Mouse (Mus musculus): ENCODE measurements around the gene Fabp7.
A peak's percentile ranks its signal among the peaks of the same experiment; 100 is the strongest.

The Fabp7 gene

DNA sequence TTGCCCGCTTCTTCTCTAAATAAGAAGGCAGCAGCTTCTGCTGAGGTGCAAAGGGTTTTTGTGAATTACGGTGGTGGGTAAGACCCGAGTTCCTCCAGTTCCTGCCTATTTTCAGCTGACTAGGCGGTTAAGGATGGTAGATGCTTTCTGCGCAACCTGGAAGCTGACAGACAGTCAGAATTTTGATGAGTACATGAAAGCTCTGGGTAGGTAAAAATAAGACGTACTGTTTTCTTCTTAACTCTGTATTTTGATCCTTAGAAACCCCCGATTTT lies at the start of gene Fabp7:
Gene Fabp7, plus strand, starts transcription at position 6 of the 275 bp plus-strand sequence.
- no peak for DNase-seq (ENCODE audit: low spot score)

DNA sequence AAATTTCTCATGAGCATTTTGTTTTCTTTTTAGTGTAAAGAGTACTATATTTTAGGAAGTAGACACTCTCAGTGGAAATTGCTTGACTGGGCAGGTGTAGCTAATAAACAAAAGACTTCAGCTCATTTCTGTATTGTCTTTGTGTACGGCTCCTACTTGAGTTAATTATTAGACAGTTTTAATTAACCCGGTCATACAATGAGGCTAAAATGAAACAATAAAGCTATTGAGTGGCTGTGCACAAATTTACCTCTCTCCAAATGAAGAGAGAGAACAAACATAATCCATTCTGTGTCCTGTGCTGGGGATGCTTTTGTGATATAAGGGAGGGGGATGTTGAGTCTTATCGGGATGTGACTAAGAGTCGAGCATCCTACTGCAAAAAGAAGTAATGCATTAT lies 43.9 kb upstream of the Fabp7 start:
- DNase-seq (ENCODE audit: low spot score) = no peak

DNA sequence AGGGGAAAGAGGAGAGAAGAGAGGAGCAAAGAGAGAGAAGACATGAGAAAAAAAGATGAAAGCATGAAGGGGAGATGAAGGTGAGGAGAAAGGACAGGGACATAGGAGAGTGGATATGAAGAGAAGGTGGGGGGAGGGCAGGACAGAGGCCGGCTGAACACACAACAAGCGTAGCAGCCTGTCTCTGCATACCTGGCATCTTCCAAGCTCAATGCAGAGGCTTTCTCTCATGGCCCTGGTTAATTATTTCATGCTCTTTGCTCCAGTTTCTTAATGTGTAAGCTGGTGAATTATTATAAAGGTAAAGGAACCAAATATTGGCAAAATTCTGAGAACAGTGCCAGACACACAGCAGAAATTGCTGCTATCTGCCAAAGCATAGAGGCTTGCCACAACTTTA lies 43.3 kb upstream of the Fabp7 start:
- no peak for DNase-seq (ENCODE audit: low spot score)

DNA sequence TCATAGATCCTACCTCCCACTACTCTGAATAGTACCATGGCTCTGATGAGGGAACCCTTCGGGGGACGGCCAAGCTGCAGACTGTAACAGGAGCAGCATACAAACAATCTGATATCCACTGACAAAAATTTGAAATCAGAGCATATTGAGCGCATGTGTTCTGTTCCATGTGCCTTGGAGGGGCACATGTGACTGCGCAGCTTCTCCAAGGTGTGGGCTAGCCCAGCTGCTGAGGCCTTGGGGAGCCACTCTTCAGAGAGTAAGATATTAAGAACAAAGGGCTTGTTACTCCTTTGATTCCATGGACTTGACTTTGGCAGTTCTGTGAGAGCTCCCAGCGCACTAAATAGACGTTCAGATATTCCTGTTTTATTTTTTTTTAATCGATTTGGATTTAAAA lies 41.6 kb upstream of the Fabp7 start:
- no peak for DNase-seq (ENCODE audit: low spot score)

DNA sequence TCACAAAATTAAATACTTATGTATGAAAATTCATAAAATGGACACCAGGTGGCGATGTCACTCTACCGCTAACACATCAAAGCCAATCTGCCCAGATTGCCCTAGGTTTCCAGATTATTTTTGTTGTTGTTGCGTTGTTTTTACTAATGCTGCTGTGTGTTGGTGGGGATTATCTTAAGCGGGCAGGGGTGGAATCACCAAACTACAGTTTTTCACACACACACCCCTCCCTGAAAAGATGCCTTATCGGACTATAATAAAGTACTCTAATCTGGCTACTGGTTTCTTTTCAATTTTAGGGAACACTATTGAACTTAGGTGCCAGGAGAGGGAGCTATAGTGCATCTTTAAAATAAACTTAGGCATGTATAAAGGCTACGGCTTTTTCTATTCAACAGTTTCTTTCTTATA lies 41.1 kb upstream of the Fabp7 start:
- DNase-seq (ENCODE audit: low spot score) = no peak

DNA sequence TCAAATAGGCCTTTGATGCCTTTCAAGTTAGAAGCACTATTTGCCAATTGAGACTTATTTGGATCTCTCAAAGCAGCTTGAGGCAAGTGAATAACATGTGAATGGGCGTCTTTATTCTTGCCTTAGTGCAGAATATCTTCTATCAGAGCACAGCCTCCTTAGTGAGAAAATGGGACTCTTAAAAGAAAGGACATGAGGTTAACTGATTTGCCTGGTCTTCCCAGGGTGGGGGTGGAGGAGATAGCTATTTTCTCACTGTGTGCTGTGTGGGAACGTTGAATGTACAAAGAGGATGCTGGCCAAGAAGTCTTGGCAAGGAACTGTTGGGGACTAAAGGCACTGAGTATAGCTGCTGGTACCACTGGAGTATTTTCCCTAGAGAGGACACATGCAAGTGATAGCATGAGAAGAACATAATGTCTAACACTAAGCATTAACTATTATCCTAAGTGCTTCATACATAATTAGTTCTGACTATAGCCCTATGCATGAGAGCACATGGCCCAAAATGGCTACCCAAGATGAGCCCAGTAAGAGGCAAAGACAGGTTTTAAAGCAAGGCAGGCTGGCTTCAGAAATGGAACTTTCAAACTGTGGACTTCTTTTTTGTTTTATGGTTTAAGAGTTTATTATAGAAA lies 40.4 kb upstream of the Fabp7 start:
- no peak for DNase-seq (ENCODE audit: low spot score)

DNA sequence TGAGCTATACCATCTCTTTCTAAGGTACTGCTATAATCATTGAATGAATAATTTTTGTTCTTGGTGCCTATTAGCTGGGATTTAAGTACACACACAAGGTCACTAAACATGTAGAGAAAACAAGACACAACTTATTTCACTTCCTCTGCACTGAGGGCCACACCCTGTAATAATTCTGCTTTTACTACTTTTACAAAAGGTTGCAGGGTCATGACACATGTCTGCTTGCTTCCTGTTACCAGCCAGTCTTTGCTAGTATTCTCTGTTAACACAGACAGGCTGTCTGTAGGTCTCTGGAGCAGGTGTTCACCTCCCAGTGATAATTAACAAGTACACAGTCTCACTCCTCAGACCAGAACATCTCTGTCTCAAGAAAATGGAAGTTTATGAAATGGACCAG lies 39.2 kb upstream of the Fabp7 start:
- DNase-seq (ENCODE audit: low spot score) = no peak

DNA sequence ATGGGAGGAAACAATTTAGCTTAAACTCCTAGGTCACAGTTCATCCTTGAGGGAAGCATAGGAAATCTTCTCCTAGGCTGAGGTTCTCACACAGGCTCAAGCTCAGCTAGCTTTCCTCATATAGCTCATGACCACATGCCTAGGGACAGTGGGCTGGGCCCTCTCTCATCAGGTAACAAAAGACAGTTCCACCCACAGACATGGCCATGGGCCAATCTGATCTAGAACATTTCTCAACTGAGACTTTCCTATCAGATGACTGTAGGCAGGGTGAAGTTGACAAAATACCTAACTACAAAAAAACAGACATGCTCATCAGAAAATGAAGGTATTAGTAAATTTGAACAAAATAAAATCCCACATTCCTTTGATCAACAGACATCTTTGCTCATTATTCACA lies 37.6 kb upstream of the Fabp7 start:
- DNase-seq (ENCODE audit: low spot score) = no peak

DNA sequence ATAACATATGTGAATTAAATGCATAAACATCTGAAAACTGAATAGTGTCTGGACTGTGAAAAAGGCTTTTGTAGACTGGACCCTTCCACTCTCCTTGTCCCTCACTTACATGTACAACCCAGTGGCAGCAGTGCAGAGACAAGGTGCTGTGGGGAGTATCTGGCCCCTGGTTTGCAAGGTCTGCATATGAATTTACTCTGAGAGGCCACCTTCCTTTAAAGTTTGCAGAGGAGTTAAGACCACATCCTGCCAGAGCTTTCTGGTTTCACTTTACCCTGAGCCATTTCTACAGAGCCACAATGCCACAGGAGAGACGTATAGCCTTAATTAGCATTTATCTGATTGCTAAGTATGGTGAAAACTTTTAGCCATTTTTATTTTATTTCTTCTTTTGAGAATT lies 31.3 kb upstream of the Fabp7 start:
- DNase-seq (ENCODE audit: low spot score) = no peak

DNA sequence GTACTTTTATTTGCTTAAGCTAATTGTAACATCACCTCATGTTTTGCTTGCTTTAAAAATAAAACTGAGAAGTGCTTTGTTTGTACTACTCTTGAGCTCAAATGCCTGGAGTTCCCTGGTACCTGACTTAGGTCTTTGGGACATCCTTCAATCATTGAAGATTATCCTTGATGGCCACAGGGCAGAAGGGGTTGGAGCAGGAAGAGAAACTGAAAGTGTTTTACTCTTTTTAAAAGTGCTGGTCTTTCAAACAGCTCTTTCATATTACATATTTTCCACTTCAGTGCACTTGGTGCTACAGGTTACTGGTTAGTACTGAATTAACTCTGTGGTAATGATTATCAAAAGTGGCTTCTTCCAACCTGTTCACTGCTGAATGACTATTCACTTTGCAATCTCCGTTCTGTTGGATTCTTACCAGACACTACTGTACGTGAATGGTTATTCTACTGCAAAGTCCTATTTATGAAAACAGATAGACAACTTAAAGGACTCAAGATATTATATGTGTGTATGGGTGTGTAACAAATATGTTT lies 29.4 kb upstream of the Fabp7 start:
- DNase-seq (ENCODE audit: low spot score) = no peak

DNA sequence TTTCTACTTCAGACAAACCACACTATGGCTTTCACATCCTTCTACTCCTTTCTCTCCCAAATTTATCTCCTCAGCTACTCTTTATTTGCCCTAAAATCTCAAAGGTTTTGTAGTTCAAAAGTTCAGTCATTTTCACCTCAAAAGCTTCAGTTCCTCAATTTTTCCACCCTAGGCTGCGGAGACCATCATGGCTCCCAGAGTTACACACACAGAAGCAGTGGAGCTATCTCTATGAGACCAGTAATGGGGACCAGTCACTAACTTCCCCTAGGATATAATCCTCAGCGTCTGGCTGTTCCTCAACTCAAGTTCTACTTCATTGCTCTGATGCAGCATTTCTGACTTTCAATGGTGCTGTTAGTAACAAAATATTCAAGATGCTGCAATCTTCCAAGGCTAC lies 25.7 kb upstream of the Fabp7 start:
- no peak for DNase-seq (ENCODE audit: low spot score)

DNA sequence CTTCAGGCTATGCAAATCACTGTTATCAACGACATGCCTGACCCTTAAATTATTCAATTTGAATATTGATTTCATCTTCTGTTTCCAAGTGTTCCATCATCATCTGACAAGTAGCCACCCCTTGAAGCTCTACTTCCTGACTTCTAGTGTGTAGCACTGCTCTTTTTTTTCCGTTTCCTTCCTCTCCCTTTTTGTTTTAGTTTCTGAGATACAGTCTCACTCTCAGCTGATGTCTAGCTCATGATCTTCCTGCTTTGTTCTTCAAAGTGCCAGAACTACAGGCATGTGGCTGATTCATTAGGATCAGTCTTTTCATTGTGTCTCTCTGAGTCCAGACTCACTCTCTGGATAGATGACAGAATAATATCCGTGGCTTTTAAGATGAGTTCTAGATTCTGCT lies 24.0 kb upstream of the Fabp7 start:
- no peak for DNase-seq (ENCODE audit: low spot score)

DNA sequence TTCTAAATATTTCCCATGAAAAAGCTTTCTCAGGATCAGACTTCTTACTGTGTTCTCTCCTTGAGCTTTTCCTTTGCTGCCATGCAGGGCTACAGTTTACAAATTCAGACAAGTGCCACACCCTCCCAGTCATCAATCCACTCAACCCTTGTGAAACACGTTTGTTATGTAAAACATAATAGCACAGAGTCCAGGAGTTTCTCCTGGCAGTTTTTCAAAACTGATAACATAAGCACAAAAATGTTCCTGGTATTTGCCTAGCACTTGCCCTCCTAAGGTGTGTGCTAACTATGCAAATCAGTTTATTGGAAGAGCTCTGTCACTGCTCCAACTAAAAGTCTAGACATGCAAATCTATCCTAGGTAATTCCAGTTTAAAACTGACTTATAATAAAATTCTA lies 21.6 kb upstream of the Fabp7 start:
- DNase-seq (ENCODE audit: low spot score) = no peak

DNA sequence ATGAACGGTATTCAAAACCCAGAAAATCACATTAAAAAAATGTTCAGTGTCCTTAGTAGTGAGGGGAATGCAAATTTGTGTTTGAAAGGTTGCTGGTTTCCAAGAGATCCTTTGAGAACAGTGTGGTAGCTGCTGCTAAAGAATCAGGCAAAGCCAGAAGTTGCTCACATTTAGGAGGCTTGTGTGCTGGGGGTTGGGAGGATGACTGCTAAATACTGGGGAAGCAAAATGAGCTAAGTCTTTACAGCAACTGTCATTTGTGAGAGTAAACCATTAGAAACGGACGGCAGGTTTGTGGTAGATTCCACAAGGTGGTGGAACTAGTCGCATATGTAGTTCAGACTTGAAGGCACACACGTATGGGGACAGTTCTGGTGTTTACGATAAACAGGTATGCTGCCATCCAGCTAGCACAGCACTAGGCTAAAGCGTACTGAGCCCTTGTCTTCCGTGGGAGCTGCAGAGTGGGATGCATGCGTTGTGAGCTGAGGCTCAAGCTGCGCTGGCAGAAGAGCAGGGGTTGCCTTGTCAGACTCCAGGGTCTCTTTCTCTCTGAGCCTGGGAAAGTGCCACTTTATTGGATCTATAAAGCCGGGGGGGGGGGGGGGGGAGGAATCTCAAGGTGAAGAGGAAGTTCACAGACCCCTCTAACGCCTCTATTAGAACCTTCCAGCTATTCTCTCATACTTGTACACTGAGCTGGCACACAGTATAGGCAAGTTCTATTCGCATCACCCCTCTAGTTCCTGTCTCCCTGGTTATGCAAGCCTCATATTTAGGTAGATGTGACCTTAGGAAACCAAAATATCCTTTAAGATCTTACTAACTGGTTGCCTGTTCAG lies 1.2 kb upstream of the Fabp7 start:
- DNase-seq (ENCODE audit: low spot score) = no peak

DNA sequence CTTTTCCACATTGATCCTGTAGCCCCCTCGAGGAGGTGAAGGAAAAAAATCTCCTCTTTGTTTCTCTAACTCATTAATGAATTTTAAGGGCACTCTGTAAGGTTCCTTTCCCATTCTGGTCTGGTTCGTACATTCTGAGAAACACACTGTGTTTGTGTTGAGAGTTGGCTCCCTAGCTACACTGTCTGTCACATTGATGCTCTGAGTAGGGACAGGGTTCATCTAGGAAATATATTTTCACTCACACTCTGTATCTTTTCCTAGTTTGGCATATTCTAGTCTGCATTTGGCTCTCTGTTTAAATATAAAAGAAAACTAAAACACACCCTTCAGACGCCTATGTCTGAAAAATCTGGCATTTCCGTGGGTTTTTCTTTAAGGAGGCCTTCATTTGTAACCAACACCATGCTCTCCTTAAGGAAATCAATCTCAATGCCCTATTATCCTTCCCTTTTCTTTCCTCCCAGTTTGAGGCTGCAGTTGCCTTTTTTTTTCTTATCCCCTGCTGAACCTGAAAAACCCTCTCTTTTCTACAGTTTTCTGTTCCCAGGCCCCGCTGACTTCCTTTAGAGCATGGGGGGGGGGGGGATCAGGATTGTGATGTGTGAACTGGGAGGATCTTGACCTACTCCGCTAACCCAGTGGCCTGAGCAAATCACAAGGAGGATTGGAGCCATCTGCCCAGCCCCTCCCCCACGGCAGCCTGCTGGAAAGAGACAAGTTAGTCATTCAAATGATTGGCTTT lies 378 bp upstream of the Fabp7 start:
- DNase-seq (ENCODE audit: low spot score) = peak; percentile 49

DNA sequence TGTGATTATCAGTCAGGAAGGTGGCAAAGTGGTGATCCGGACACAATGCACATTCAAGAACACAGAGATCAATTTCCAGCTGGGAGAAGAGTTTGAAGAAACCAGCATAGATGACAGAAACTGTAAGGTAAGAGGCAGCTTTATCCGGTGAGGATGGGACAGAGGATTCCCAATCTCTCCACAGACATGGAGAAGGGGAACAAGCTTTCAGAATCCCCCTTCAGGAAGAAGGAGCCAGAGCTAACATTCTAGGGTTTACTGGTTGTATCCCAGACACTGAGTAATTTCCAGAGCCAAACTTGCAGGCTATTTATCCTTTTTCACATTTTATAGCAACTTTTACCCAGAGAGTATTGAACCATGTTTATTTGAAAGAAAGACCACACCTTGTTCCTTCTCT lies 871 bp downstream of the Fabp7 start:
- DNase-seq (ENCODE audit: low spot score) = no peak

DNA sequence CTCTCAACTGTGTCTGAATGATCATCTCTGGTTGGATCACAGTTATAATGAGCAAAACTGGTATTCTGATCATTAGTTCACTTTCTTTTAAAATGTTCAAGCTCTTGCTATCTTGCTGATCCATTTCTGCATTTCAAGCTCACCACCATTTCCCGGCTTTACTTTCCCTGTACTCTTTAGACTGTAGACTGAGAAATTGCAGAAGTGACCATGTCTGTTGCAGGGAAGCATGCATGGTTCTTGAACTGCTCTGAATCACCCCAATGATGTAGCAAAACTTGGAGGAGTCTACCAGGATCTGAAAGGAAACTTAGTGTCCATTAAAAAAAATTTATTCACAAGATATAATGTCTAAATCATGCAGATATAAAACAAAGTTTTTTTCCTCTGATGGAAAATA lies 8.3 kb downstream of the Fabp7 start:
- DNase-seq (ENCODE audit: low spot score) = no peak

DNA sequence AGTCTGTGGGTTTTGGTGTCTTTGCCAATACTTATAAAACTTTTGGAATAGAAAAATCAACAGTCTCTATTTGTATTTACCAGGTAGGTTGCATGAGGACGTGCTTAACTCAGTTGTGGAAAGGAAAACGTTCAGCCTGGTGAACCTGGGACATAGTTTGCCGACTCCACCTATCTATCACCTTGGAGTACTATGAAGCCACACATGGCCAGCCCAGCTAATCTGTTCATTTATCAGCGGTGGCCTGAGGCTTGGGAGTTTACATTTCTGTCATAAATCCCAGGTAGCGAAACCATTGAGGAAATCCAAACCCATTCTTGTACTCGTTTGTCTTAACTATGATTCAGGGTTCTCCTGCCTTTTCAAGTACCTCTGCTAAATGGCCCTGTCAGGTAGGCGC lies 9.3 kb downstream of the Fabp7 start, which contains the start of gene Smpdl3a:
Gene Smpdl3a, plus strand, starts transcription at position 318 of the 400 bp plus-strand sequence.
- DNase-seq (ENCODE audit: low spot score) = no peak

DNA sequence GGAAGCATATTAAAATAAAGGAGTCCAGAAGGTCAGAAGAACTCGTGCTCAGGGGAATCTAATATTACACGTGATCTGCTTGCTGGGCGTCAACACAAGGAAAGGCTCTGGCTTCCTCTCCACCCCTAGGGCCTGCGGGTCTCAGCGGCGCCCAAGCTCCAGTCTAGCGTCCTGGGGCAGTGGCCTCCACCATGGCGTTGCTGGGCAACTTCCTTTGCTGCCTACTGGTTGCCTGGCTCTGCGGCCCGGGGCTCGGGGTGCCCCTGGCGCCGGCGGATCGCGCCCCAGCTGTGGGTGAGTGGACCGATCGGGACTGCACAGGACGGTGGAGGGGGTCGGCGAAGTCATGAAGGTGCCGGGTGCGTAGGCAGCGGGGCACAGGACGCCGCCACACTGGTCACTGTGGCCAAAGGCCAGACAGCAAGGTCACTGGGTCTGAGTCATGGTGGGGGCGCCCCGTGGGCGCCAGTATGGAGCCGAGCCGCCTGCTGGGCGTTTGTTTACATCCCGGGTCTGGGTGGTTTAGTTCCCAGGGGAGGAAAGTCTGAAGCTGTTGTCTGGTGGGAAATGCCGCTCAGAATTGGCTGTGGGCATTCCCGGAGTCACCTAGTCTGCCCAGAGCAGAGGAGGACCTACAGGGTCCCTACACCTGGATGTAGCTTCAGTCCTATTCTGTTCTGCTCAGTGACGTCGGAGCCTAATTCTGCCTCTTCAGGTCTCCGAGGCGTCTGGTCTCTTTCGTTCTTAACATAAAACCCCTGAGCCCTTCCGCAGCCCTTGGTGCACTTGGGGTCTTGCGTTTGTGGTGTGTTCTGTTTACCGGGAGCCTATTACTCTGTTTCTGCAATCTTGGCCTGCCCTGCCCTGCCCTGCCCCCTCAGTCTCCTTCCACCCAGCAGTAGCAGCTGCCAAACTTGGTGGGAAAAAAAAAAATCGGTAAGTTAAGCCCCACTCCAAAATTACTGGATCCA lies 10.1 kb downstream of the Fabp7 start:
- DNase-seq (ENCODE audit: low spot score) = peak; percentile 35

DNA sequence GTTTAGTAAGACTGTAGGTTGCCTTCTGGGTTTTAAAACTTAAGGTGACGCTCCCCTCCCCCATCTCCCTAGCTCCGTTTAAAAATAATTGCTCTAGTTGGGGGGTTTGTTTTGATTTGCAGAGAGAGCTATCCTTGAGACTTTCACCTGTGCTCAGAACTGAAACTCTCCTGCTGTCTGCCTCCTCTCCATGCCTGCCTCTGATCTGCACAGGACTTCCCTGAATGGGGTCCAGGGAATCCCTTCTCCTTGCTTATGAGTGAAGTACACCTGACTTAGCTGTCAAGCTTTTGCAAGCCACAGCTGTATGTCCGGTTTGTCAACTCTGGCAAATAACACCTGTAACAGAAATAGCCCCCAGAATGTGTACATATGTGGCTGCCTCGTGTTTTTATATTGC lies 10.9 kb downstream of the Fabp7 start:
- DNase-seq (ENCODE audit: low spot score) = no peak

DNA sequence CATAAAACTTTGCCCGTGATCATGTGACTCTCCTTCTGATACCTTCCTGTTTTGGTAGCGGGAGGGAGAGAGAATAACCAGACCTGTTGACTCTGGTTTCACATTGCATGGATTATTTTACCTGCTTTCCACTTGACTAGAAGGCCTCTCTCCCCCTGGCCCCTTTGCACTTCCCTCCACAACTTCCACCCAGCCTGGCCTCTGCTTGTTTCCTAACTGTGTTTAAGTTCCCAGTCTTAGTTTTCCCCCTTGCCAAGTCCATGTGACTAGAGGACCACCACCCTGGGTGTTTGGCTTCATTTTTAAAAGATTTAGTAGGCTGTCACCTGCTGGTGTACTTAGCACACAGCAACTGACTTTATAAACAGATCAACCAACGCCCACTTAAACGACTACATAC lies 11.4 kb downstream of the Fabp7 start:
- no peak for DNase-seq (ENCODE audit: low spot score)

DNA sequence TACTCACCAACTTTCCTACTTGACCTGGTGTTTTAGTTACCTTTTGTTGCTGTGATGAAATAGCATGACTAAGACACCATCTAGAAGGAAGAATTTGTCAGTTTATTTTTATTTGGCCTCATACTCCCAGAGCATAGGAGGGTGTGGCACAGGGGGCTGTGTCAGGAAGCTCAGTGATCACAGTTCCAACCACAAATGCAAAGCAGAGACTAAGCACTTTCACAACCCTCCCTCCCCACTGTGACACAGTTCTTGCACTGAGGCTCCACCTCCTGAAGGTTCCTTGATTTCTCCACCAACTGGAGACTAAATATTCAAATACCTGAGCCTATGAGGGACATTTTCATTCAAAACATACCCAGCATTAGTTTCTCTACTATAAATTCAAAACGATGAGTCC lies 14.8 kb downstream of the Fabp7 start:
- no peak for DNase-seq (ENCODE audit: low spot score)

Measured in ovary, adult 18-20 months (tissue).